Mouse (Mus musculus) right cerebral cortex, postnatal 25 days (tissue): Measurements from ENCODE around the gene Ypel2.

Source experiments
- DNase-seq: peaks from one replicate; pipeline ENCODE4 v3.0.0; 2022

Ypel2 gene

GRCm38 (mm10) chr11:86960331-86960730 lies 33.2 kb downstream of the Ypel2 start:
- no peak for DNase-seq

DNA sequence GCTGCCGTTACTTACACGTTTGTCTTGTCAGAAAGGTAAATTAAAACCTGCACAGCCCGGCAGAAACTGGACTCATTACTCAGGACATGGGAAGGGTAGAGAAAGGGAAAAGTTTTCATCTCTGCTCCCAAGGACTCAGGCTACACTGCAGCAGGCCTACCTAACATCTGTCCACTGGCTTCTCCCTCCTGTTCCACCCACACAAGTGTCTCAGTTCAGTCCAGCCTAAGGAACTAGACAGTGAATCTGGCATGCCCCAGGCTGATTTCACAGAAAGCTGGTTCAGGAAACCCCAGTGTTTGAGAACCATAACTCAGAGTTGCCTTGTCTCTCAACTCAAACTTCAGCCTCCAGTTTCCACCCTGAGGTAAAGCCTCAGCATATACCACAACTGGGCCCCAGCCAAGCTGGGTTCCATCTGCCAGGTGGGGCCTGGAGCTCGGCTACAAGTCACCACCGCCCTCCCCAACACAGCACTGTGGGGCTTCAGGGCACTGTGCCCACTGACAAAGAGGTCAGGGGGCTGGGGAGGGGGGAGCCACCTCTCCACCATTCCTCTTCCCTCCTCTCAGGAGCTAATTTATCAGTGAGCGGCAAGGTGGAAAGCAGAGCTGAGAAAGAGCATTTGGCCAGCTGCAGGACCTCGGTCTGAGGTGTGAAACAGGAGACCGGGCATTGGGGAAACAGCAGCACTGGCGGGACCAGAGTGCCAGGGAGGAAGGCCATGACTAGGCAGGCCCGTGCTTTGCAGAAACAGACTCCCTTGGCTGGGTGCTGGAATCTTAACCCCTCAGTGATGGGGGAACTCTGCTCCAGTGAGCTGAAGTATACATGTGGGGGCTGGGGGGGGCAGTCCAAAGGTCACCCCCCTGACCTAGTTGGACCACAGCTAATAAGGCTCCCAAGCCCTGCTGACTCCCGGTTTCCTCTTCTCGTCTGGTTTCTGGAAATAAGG lies 34.5 kb downstream of the Ypel2 start:
- DNase-seq, result no peak

DNA sequence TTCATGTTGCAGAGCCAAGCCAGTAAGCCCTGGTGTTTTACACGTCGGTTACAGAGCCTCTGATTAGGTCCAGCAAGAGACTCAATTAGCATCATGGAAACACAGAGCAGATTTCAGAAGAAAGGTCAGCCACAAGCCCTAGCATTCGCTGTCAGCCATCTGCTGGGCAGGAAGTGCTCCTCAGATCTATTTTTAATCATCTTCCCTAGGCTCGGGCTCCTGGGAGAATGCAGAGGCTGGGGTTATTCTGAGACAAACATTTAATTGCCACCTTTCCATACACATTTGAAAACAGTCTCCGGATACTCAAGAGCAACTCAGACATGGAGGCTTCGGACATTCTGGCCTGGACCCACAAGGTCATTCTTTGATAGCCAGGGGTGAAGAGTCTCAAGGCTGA lies 35.3 kb downstream of the Ypel2 start:
- DNase-seq, result no peak

GRCm38 (mm10) chr11:86956363-86956762 lies 37.1 kb downstream of the Ypel2 start:
- DNase-seq, result no peak

GRCm38 (mm10) chr11:86954616-86955270 lies 38.8 kb downstream of the Ypel2 start:
- DNase-seq, result no peak

DNA sequence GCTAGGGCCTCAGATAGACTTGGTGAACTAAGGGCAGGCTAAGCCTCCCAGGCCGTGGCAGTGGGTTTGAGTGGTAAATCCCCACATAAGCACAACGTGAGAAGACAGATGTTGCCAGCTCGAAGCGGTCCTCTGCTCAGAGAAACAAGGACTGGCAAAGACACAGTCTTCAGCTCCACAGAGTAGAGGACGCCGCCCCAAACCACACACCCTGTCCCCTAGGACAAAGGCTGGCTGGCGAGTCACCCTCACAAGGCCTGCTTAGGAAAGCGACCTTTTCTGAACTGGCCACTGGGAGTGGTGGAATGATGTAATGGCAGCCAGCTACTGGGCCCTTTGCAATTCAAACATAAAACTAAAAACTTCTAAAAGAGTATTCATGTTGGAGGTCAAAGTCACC lies 40.4 kb downstream of the Ypel2 start:
- DNase-seq, result no peak

DNA sequence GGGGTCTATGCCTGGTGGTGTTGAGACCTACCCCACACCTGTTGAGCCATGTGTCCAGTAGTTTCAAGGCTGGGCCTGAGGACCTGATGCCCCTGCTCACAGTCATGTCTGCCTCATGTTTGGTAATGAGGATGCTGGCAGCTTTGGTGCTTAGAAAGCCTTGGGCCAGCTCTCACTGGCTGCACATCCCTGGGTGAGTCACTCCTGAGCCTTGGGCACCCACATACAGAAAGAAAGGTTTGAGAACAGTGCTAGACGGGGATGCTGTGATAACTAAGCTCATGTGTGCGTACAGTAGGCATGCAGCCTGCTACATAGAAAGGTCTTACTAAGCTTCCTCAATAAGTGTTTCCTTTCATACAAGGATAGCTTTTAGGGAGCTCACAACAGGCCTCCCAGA lies 40.8 kb downstream of the Ypel2 start:
- DNase-seq, result no peak

- DNase-seq, result no peak
These were observed 41.8 kb downstream of the Ypel2 start for GRCm38 (mm10) chr11:86951672-86952071.

DNA sequence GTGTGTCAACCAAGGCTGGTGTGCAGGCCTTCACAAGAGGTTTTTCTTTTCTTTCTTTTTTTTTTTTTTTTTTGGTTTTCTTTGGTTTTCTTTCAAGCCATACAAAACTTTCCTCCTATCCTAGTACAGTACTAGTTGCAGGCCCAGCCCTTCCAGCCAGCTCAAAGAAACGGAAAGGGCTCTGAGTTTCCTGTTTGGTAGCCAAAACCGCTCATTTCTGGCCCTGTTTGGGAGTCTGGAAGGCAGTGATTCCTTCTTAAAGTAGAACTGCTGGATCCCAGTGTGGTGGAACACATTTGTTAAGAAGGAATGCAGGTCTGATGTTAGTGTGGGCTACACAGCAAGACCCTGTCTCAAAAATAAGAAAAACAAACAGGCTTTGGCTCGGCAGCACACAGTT lies 43.0 kb downstream of the Ypel2 start:
- no peak for DNase-seq

GRCm38 (mm10) chr11:86949951-86950441 lies 43.5 kb downstream of the Ypel2 start:
- no peak for DNase-seq

- DNase-seq, result no peak
These were observed 46.8 kb downstream of the Ypel2 start for GRCm38 (mm10) chr11:86946644-86947195.

- no peak for DNase-seq
These were observed 47.6 kb downstream of the Ypel2 start for GRCm38 (mm10) chr11:86945933-86946332.

- no peak for DNase-seq
These were observed 48.4 kb downstream of the Ypel2 start for GRCm38 (mm10) chr11:86945058-86945457.

DNA sequence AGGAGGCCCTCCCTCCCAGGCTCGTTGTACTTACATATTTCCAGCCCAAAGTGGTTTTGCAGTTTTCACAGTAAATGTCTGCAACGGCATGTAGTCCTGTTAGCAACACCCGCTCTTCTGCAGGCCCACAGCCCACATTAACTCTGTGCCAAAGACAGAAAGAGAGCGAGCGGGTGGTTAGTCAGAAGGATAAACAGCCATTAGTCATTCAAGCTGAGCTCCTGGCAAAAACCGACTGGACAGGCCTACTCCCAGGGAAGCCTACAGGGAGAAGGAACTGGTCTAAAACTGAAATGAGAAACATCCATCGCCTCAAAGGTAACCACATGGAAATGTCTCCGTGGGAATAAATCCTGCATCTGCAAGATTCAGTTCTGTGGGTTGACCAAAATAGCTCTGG lies 49.0 kb downstream of the Ypel2 start:
- DNase-seq, result peak; percentile 75

DNA sequence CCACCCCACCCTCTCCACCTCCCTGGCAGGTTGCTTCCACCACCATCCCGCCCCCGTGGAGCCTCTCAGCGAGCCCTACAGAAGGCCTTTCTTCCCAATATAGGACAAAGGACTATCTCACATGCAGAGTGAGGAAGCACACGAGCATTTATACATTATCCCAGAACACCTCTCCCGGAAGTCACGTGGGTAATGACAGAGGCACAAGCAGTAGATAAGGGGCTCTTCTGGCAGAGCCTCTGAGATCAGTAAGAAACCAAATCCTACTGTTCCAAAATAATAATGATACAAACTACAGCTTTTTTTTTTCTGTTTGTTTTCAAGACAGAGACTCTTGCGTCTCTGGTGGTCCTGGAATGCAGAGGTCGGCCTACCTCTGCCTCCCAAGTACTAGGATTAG lies 51.6 kb downstream of the Ypel2 start:
- no peak for DNase-seq

DNA sequence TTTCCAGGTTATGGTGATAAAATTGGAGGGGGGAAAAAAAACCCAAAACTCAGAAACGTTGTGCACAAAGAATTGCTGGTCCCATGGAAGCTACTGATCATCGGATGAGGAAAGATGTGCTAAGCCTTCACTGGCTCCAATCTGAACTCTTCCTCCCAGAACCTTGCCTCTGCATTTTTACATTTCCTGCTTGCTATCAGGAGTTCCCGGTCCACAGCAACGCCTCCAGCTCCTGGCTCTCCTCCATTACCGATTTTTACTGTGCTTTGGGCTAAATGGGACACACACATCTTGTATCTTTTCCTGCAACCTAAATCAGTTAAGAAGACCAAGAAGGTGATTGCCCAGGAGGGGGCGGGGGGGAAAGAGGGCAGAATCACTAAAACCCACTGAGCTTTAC lies 54.0 kb downstream of the Ypel2 start:
- no peak for DNase-seq

DNA sequence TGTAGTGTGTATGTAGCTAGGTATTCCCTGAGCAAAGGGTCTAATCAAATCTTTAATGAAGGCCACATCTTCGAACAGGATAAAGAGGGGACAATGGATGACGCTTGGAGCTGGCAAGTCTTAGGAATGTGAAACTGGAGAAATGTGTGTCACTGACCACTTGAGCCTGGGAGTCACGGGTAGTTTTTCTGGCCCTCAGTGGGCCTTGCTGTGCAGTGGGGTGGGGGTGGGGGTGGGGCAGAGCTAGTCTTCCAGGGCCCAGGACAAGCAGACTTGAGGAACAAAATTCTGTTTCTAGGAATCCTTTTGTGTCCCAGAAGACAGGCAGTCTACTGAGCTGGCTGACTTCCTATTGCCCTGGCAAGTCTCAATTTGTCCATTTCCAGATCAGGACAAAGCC lies 55.0 kb downstream of the Ypel2 start:
- no peak for DNase-seq

DNA sequence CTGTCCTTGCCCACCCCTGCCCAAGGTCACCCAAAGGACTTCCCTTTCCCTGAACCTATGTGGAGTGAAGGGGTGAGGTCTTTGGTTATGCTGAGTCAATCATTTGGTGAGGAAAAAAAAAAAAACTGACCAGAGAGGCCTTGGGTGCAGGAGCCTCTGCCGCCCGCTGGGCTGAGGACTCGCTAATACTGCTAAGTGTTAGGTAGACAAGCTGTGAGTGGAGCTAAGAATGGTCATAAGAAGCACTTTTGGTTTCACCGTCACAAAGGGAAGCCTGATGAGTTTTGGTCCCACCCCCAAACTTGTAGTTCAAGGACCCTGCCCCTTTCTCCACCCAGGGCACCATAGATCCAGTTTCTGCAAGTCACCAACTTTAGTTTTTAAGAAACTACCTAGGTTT lies 55.4 kb downstream of the Ypel2 start:
- no peak for DNase-seq

DNA sequence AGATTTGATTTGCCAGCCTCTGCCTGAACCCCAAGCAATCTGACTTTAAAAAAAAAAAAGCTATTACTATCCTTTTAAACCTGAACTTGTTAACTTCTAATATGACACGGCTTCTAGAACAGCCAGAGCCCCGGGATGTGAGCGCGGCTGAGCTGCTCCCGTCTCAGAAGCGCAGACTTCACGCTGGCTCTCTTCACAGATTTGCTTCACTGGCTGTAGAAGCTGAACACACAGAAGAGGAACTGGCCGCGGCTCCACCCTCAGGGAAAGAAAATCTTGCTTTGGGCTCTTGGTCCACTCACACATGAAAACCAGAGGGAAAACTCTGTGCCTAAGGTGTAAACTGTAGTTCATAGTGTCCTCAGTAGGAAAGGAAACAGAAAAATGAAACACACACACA lies 56.6 kb downstream of the Ypel2 start:
- DNase-seq, result no peak

- DNase-seq, result no peak
These were observed 58.6 kb downstream of the Ypel2 start for GRCm38 (mm10) chr11:86934895-86935294.

- no peak for DNase-seq
These were observed 61.3 kb downstream of the Ypel2 start for GRCm38 (mm10) chr11:86932201-86932600.

DNA sequence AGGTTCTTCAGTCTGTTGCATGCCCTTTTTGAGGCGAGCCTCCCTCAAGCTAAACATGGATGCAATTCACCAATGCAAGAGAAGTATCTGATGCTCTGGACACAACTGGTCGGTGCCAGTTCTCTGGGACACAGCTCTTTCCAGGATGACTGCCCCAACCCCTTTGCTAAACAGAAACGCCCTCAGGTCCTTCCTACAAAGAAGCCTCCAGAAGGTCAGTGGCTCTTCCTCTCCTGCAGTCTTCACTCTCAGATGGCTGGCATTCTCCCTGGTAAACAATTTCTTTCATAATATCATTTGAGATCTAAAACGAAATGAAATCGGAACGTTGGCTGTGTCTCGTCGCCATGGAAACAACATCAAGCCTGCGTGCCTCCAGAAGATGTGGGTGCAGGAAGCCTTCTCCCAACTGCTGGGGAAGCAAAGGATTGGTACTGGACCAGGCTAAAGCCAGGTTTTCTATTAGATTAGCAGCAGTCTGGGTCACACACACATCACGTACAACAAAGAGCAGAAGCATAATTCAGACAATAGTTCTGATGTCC lies 62.8 kb downstream of the Ypel2 start:
- DNase-seq, result peak; percentile 73

GRCm38 (mm10) chr11:86929985-86930384 lies 63.5 kb downstream of the Ypel2 start:
- no peak for DNase-seq

DNA sequence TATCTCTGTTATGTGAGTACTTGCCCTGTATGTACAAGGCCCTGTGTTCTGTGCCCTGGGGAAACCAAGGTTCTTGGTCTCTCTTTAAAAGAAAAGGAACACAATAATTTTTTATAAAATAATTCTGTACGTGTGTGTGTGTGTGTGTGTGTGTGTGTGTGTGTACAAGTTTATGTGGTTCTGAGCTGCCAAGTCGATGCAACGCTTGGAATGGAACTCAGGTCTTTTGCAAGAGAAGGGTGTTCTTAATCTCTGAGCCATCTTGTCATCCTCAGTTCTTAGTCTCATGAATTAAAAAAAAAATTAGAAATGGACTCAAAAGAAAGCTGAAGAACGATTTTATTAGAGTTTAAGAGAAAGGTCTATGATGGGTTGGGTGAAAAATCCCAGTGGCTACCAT lies 64.0 kb downstream of the Ypel2 start:
- no peak for DNase-seq
